Mouse (Mus musculus) left cerebral cortex, postnatal 4 days (tissue): ENCODE measurements around the gene Cisd3. TPM values are rescaled to one million over a fixed set of nuclear protein-coding genes. Genes with fewer than 3 reads are reported as not detected.

Source experiments
- DNase-seq: peaks from one replicate; pipeline ENCODE4 v3.0.0-alpha.2; 2022
- intact Hi-C: fragments of 180-260 bp; cut with DNase I; formaldehyde crosslinking; loops from one replicate; pipeline ENCODE4 v1.15.1; 2025
- total RNA-seq, 2 experiments: library from RNA; stranded (reverse); gene quantifications; 2 replicates each; pipeline ENCODE4 v1.2.3; 2021

Gene Cisd3
- total RNA-seq, 2 experiments from 2014 or later = 25.8 to 28.5 TPM

DNA sequence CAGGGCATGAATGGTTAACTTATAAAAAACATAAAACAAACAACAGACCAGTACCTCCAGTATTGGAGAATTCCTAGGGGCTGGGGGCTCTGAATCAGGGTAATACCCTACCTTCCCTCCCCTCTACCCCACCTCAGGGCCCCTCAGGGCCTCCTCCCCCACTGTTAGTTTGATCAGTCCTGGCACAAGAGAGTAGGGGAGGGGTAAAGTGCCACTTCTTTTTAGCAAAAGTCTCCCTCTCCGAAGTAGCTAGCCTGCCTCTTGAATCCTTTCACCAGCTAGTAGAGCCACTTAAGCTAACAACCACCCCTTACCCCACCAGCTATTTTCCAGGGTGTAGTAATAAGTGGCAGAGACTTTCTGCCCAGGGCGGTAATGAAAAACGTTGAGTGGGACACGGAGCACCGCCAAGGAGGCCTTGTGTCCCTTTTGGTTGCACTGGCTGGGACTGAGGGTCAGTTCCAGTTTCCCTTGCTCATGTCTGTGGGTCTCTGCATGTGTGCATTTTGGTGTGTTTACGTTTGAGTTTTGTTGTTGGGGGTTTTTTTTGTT lies 3.0 kb upstream of the Cisd3 start:
- no peak for DNase-seq
- intact Hi-C loops = loop anchor here (10.0 kb wide), 1 partner anchor 148 kb away; no protein-coding TSS in a partner anchor

DNA sequence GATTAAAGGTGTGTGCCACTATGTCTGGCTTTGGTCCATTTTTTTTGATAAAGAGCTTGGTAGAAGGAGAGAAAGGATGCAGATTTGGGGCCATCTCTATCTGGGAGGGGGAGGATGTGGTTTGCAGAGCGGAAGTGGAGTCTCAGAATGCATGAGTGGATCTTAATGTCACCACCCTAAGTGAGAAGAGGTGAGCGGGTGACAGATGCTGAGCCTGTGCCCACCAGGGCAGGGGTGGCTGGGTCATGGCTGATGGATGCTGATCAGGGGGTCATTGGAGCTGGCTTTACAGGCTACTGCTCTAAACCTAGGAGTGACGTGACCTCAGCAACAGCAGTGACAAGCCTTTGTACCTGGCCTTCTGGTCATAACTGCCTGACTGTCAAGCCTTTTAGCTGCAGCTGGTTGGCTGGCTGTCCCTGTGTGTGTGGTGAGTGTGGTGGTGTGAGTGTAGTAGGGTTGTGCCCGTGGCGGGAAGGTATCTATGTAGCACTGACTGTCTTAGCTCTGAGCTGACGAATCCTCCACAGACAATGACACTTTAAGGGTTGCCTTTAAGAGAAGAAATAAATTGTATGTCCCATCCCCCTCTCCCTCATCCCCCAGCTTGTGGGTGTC lies 1.5 kb upstream of the Cisd3 start:
- intact Hi-C loops = loop anchor here (10.0 kb wide), 1 partner anchor 149 kb away; no protein-coding TSS in a partner anchor
- DNase-seq = no peak

DNA sequence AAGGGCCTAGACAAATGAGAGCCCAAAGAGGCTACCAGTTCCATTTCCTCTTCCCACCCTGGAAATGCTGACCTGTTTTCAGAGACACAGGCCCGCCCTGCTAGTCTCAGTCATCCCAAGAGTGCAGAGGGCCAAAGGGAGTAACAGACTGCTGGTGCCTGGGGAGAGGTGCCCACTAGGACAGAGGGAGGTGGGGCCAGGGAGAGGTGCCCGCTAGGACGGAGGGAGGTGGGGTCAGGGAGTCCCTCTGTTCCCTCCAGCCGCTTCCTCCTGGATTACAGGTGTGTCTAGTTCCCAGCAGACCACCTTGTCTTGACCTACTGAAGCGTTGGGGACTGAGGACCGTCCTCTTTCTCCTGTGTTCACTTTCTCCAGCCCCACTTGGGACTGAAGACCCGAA lies 860 bp upstream of the Cisd3 start:
- intact Hi-C loops = loop anchor here (5.0 to 10.0 kb wide), 3 partner anchors 32 to 150 kb away; no protein-coding TSS in a partner anchor
- no peak for DNase-seq

DNA sequence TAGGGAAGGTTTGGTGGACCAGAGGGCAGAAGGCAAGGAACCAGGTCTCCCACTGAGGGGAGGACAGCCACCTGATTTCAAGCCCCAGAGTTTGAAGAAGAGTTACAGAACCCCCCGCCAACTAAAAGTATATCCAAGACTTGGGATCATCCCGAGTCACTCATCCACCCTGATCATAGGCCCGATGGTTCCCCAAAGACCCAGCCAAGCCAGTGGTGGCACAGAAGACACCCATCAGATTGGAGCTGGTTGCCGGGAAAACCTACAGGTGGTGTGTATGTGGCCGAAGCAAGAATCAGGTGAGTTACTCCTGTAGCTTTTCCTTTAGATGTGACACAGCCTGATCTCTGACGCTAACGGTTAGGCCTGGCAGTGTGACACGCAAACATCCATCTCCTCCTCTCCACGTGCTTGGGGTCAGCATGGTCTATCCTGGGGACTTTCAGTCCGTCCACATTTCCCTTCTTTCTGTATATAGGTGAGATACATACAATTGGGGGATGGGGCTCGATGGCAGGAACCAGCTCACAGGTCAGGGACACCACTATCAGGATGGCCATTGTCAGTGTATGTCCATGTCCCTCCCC lies 789 bp downstream of the Cisd3 start:
- no peak for DNase-seq
- intact Hi-C loops = loop anchor here (5.0 to 10.0 kb wide), 3 partner anchors 34 to 152 kb away; no protein-coding TSS in a partner anchor

DNA sequence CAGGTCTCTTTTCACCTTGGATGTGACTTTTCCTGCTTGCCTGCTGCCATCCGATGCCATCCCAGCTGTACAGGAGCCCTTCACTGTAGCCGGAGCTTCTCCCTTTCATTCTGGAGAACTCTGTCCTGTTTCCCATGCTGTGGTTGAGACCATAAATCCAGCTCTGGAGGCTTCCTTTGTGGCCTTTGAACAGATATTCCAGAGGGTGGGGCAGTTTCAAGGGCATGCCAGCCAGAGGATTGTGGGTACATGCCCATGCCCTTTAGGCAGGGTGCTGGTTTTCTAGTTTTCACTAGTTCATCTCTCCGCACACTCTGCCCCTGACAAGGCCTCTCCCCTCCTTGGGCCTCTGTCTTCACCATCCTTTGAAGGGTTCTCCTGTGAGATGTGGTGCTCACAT lies 1.4 kb downstream of the Cisd3 start:
- intact Hi-C loops = loop anchor here (5.0 to 10.0 kb wide), 3 partner anchors 35 to 152 kb away; no protein-coding TSS in a partner anchor

DNA sequence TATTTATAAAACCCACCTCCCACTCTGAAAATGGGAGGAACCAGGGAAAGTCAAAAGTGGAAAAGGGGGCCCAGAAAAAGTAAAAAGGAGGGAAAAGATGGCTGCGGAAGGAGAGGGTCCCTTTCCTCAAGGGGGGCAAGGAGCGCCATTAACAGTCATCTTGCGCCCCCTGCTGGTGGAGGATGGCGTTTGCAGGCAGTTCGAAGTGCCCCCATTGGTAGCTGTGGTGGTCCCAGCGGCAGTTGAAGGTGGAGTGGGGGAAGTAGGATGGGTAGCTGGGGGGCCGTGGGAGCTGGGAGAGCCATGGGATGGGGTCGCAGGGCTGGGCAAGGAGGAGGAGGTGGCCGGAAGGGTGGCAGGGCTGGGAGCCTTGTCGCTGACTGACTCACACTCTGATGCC lies 4.2 kb downstream of the Cisd3 start:
- intact Hi-C loops = loop anchor here (5.0 to 10.0 kb wide), 3 partner anchors 38 to 155 kb away; no protein-coding TSS in a partner anchor
- DNase-seq = peak; percentile 83

More for the DNA sequence above, 1.4 kb downstream of the Cisd3 start:
- DNase-seq = no peak

DNA sequence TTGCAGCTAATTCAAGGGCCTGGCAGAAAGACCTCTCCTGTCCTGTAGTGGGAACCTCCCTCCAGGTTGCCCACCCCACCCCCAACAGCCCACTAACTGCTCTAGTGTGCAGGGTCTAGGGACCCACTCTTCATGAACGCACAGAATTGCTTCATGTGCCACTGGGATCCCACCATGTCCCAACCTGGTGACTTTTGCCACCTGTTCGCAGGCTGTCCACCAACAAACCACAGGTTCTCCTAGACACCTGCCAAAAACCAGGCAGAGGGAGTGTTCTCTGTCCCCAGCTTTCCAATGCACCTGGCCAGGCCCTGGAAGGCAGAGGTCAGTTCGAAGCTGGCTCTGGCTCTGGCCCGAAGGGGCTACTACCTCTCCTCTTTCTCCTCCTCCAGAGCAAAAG lies 8.8 kb downstream of the Cisd3 start:
- DNase-seq = no peak
- intact Hi-C loops = no loop called here

DNA sequence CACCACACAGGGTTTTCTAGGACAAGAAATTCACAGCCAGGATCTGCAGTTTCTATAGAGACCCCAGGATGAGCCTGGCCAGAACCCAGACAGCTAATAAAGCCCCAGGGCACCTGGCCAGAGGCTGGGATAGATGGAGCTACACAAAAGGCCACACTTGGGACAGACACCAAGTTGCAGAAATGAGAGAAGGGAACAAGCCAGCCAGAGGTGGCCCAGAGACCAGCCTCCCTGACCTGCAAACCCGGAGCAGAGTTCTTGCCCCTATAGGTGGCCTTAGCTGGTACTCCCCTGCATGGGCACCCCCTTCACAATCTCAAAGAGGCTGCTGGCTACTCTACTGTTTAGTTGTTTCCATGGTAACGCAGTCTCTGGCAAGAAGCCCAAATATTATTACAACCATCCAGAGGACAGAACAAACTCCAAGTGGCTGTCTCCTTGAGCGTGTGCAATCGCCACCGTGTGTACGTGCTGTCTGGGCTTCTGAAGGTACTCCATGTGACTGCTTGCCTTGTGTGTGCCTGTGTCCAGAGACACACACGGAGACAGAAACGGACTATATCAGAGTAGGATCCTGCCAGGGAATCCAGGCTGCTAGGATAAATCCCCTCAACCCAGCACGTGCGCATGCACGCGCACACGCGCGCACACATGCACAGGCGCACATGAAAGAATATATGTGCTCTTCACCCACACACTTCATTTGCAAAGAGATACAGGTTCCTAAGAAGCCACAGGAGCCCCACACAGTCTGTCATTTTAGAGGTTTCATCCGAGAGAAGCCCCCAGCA lies 9.5 kb downstream of the Cisd3 start:
- peak; percentile 86 for DNase-seq
- intact Hi-C loops = loop anchor here (5.0 kb wide), 1 partner anchor 33 kb away; the partner anchor contains the start of gene Mllt6

DNA sequence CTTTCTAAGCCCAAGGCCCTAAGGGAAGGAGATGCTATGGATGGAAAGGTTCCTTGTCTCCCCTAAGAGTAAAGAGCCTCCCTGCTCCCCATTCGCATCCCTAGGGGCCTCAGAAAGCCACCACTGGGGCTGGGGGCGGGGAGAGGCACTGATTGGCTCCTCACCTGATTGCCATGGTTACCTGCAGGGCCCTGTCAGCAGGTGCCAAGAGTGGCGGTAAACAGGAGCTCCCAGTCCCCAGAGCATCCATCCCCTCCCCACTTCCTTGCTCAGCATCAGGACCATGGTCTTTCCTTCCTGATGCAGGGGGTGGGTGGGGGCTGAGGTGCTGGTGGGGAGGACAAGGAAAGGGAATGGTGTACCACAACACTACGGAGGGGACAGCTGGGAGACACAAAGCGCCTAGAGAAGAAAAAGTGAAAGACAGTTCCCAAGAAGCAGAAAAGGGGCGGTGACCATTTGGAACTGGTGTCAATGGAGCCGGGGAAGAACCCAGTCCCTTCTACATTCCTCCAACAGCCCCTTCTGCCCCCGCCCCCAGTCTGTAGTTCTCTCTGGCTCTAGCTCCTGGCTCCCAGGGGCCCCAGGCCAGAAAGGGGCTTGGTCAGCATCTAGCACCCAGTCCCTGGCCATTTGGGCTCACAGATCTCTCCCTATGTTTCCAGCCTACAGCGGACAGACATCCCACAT lies 10.2 kb downstream of the Cisd3 start:
- no peak for DNase-seq

DNA sequence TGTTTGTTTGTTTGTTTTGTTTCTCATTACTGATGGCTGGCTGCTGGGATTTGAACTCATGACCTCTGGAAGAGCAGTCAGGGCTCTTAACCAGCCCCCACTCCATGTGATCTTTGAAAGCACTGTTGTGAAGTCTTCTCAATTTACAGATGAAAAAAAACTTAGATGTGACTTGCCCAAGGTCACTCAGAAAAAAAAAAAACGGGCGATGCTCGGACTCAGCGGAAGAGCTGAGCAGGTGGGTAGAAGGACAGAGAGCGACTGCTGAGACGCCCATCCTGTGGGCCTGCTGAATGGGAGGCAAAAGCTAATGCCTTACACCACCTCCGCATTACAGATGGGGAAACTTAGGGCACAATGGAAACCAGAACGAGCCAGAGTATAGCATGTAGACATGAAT lies 11.0 kb downstream of the Cisd3 start:
- DNase-seq = no peak
- intact Hi-C loops = loop anchor here (5.0 kb wide), 1 partner anchor 34 kb away; the partner anchor contains the start of gene Mllt6

More for the DNA sequence above, 10.2 kb downstream of the Cisd3 start:
- intact Hi-C loops = loop anchor here (5.0 kb wide), 1 partner anchor 34 kb away; the partner anchor contains the start of gene Mllt6

DNA sequence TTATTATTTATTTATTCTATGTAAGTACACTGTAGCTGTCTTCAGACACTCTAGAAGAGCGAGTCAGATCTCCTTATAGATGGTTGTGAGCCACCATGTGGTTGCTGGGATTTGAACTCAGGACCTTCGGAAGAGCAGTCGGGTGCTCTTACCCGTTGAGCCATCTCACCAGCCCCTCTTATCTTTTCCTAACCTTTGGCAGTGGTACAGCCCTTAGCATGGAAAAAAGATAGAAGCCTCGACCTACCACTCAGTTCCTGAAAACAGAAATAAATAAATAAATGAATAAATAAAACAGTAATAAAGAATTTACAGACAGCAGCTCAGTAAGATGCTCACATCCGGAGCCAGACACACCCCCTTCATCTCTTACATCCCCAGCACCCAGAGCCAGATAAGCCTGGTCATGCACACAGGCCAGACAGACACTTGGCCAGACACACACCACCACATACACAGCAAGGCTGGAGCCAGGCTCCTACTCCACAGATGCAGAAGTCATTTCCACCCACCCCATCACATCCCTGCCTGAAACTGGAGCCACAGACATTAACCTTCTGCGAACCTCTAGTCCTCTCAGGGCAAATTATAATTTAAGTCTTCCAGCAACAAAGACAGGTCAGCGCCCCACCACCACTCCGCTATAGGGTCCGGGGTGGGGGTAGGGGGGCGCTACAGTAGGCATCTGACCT lies 11.7 kb downstream of the Cisd3 start:
- intact Hi-C loops = loop anchor here (5.0 kb wide), 1 partner anchor 35 kb away; the partner anchor contains the start of gene Mllt6

DNA sequence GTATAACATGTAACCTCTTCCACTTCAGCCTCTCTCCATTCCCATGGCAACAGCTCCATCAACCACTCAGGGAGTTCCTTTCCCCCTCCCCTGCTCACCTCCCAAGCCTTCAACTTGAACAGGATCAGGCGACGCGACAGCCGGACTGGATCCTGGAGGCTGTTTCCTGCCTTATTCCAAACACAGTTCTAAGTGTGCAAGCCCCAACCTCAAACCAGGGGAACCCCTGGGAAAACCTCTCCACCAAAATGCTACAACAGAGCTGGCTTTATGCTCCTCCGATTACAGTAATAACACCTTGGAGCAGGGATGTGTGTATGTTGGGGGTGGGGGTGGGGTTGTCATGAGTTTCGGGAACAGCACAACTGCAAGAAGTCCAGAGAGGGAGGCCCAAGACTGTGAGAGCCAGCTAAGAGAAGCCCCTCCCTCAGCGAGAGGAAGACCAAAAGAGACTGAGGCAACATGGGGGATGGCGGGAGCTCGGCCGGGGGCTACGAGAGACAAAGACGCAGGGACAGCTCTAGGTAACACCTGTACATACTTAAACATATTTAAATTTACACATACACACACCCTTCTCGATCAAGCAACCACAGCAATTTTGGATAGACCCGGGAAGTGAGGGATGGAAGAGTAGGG lies 12.4 kb downstream of the Cisd3 start:
- intact Hi-C loops = loop anchor here (5.0 kb wide), 1 partner anchor 36 kb away; the partner anchor contains the start of gene Mllt6
- no peak for DNase-seq

More for the DNA sequence above, 11.7 kb downstream of the Cisd3 start:
- no peak for DNase-seq

DNA sequence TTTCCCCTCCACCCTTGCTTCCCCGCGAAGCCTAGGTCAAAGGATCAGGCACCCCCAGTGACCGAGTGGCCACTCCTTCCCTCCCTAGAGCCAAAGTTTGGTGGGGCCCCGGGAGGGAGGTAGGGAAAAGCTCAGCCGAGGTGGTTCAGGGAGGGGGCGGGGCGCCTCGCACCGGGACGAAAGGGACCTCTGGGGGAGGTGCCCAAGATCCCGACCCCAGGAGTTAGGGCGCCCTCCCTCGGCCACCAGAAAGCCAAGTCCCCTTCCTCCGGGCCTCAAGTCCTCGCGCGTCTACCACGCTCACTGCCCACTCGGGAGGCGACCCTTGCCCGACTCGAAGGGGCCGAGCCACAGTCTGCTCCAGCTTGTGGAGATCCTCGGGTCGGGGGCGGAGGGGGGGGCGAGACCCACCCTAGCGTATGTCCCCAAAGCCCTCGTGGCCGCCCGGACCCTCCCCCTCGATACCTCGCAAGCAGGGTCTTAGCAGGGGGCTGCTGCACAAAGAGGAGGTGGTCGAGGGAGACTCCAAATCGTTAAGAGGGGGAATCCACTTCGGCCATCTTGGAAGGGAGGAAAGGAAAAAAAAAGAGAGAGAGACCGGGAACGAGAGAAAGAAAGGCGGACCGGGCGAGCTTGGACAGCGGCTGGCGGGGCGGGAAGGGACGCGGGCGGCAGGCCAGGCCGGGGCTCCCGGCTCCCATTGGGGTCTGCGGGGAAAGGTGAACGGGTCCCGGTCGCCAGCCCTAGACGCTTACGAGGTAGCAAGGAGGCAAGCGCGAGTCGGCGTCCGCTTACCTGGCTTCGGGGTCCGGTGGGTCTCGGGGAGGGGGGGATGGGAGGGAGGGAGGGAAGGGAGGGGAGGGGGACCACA lies 13.3 kb downstream of the Cisd3 start:
- intact Hi-C loops = loop anchor here (5.0 kb wide), 1 partner anchor 37 kb away; the partner anchor contains the start of gene Mllt6
- DNase-seq = peak; percentile 85

DNA sequence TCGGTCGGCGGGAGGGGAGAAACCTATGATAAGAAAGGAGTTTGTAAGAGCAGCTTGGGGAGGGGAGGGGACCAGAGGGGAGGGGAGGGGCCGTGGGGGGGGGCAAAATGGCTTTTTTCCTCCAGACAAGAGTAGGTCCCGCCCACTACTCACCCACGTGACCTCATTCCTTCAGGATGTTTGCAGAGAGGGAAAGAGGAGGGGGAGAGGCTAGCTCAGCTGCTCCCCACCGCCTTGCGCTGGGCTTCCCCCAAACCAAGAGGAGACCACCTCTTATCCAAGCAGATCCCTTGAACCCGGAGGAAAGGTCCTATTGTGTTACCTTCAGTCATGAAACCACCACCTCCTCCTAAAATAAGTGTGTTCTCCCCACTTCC lies 14.0 kb downstream of the Cisd3 start:
- DNase-seq = peak; percentile 96
- intact Hi-C loops = loop anchor here (5.0 kb wide), 1 partner anchor 37 kb away; the partner anchor contains the start of gene Mllt6

DNA sequence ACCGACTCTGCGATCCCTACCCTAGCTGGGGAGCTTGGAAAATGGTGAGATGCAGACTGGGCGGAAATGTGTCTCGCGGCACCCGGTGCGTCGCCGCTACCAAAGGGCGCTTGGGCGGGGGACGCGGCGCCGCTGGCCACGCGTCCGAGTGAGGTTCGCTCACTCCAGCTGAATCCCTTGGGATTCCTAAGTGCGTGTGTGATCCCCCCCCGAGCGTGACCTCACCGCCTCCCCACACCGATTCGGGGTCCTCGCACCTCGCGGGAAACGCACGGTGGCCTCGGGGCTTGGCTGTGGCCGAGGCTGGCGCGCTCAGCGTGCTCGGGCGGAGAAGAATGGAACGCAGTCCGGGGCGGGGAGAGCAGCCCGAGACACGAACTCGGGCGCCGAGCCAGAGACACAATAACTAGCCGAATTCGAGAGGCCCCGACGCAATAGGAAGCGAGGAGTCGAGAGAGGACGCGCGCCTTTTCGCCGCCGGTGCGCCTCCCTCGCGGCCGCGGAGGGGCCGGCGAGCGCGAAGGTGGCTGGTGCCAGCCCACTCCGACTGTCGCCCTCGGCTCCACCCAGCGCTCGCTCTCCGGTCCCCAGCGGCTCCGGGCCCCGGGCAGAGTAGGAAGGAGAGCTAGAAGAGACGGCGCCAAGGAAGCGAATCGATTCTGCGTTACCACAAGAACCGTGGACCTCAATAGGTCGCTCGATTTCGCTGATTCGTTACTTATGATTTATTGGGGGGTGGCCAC lies 14.5 kb downstream of the Cisd3 start, which contains the start of gene Pcgf2:
Pcgf2 (minus strand) TSS at position 495 of the 743 bp plus-strand sequence.
- DNase-seq = peak; percentile 88
- intact Hi-C loops = no loop called here

DNA sequence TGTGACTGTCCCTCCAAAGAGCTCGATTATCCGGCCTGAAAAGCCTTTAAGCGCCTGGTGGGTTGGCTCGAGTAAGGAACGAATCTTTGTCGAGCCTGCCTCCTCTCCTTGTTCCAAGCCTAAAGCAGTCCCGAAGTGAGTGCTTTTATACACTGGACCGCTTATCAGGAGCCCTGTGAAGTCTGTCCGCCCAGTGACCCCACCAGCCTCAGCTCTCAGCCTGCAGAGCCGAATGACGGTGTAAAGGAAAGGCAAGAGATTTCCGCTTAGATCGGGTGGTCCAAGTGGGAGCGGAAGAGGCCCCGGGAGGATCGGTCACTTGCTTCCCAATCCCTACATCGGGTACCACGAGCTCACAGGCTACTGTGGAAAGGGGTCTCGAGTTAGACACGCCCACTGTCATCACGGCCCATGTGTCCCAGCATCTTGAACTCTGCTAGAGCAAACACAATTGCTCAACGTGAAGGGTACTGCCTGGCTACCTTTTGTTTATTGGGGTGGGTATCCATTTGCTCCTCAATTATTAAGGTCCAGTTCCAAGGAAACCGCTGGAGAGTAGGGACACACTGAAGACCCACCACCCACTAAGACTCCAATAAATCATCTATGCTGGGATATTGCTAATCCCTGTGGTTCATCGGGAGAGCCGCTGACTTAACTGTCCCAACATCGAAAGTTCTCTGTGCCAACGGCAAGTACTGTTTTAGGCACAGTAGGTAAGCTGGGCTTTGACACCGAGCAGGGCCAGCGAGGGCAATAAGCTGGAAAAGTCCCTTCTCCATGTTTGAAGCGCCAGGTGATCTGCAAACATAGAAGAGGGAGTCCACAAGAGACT lies 15.3 kb downstream of the Cisd3 start:
- intact Hi-C loops = no loop called here

More for the DNA sequence above, 15.3 kb downstream of the Cisd3 start:
- DNase-seq = peak; percentile 40
